8 mouse cellular contexts compared by ENCODE assay signal in genomic region chr10:58393026-58394014, GRCm38 (mm10). TPM values are rescaled to one million over a fixed set of nuclear protein-coding genes. Genes with fewer than 3 reads are reported as not detected.
DNase-seq lines count a peak whose midpoint lies in the region; ATAC-seq and TF ChIP-seq lines count a peak whose summit lies in the region.

No protein-coding gene starts in this region.

- H3K27me3 ChIP-seq in kidney, postnatal 0 days (ENCODE audit: insufficient read depth, low read length), result no peaks in the 10 kb centered on the region
- H3K27me3 ChIP-seq in limb, embryonic 15.5 days, result no peaks in the 10 kb centered on the region
- no peaks in the 10 kb centered on the region for H3K27me3 ChIP-seq in myocyte (ENCODE audit: control insufficient read depth, insufficient read depth, insufficient read length)

- H3K4me3 ChIP-seq in kidney, postnatal 0 days (replicated peaks; ENCODE audit: low read depth, low read length), result no peak overlapping the region
- H3K4me3 ChIP-seq in bone marrow, adult 2 months (replicated peaks; ENCODE audit: control insufficient read depth, low read depth, low read length), result peak overlapping the region; percentile 44
- H3K4me3 ChIP-seq in limb, embryonic 15.5 days, result no peak overlapping the region
- no peak overlapping the region for H3K4me3 ChIP-seq in myocyte

- no peak for ATAC-seq in kidney, postnatal 0 days (replicated peaks; ENCODE audit: low FRiP score, low read depth)
- no peak for ATAC-seq in limb, embryonic 15.5 days (ENCODE audit: insufficient number of reproducible peaks, low FRiP score, low TSS enrichment, low read depth)

- H3K27ac ChIP-seq in kidney, postnatal 0 days, result peak overlapping the region; percentile 9; the same call in 1 of the 2 replicates
- peak overlapping the region; percentile 51; the same call in 1 of the 2 replicates for H3K27ac ChIP-seq in bone marrow, adult 2 months (ENCODE audit: control insufficient read depth, insufficient read depth, low read depth, low read length, poor library complexity)
- peak overlapping the region; percentile 19; the same call in 1 of the 2 replicates for H3K27ac ChIP-seq in limb, embryonic 15.5 days

- WGBS in kidney, postnatal 0 days, result 78% methylated on average over 7 of the region's 7 CpGs
- WGBS in bone marrow, adult 2 months, result 34% methylated on average over 7 of the region's 7 CpGs
- WGBS in limb, embryonic 15.5 days, result 81% methylated on average over 7 of the region's 7 CpGs

- no peaks in the 10 kb centered on the region for H3K36me3 ChIP-seq in kidney, postnatal 0 days (ENCODE audit: insufficient read depth, low read length)
- H3K36me3 ChIP-seq in limb, embryonic 15.5 days, result no peaks in the 10 kb centered on the region
- peaks cover 4% of the 10 kb centered on the region for H3K36me3 ChIP-seq in myocyte (ENCODE audit: control insufficient read depth, insufficient read depth)

- no peak for TF ChIP-seq CTCF in kidney, postnatal 0 days (IDR thresholded peaks at IDR 0.05; ENCODE audit: low read depth)
- no peak for TF ChIP-seq CTCF in bone marrow, adult 2 months (IDR thresholded peaks at IDR 0.05; ENCODE audit: control insufficient read depth, insufficient read depth, low read length)

- TF ChIP-seq POLR2A in bone marrow, adult 2 months (IDR thresholded peaks at IDR 0.05; ENCODE audit: borderline replicate concordance, control insufficient read depth, low read depth, low read length), result no peak
- TF ChIP-seq POLR2A in myocyte (IDR thresholded peaks at IDR 0.05; ENCODE audit: insufficient read length, low read depth), result no peak

- H3K79me2 ChIP-seq in myocyte (ENCODE audit: control insufficient read depth, insufficient read depth), result peaks cover 98% of the 10 kb centered on the region

- no peak overlapping the region for H3ac ChIP-seq in myocyte (ENCODE audit: control insufficient read depth, insufficient read length)

- no peak overlapping the region for H3K4me2 ChIP-seq in kidney, postnatal 0 days (ENCODE audit: low read length)
- no peak overlapping the region for H3K4me2 ChIP-seq in limb, embryonic 15.5 days
- peak overlapping the region; percentile 25 for H3K4me2 ChIP-seq in myocyte (ENCODE audit: low read depth)

- H3K4me1 ChIP-seq in kidney, postnatal 0 days (replicated peaks; ENCODE audit: insufficient read depth, low read length), result no peaks in the 10 kb centered on the region; the same call in 1 of the 2 replicates
- peaks cover 3% of the 10 kb centered on the region; the same call in 1 of the 2 replicates for H3K4me1 ChIP-seq in bone marrow, adult 2 months (ENCODE audit: control insufficient read depth, insufficient read depth, low read length)
- no peaks in the 10 kb centered on the region for H3K4me1 ChIP-seq in limb, embryonic 15.5 days

- no peak overlapping the region for H3K9ac ChIP-seq in kidney, postnatal 0 days (ENCODE audit: low read depth, low read length)
- H3K9ac ChIP-seq in limb, embryonic 15.5 days, result no peak overlapping the region

- H3K9me3 ChIP-seq in kidney, postnatal 0 days (replicated peaks; ENCODE audit: low read length), result no peaks in the 10 kb centered on the region
- H3K9me3 ChIP-seq in limb, embryonic 15.5 days, result no peaks in the 10 kb centered on the region

- DNase-seq in kidney, postnatal 0 days (ENCODE audit: low spot score), result no peak
- no peak for DNase-seq in kidney, adult 18-20 months
- no peak for DNase-seq in adrenal gland, adult 2 months
- no peak for DNase-seq in thymus, postnatal 0 days (ENCODE audit: low spot score)
- DNase-seq in c-Kit-positive CD71-positive TER-119-positive erythroid progenitor cells, embryonic 14.5 days (ENCODE audit: low spot score), result no peak

TF ChIP-seq in myocyte, 11 proteins besides CTCF, POLR2A, EP300 and RAD21:
- TF ChIP-seq SRF (IDR thresholded peaks at IDR 0.05; ENCODE audit: control insufficient read depth, insufficient read length, low read depth) (no peak), MYOD1 (IDR thresholded peaks at IDR 0.05; ENCODE audit: control insufficient read depth in 1 of 3, insufficient read length in 2 of 3, low read depth in 2 of 3) (peak in 1 of 3 experiments; percentile 33)
TF ChIP-seq in myocyte: peak in this region for 1.

RNA-seq across cellular contexts. Expression of gene Ranbp2, which starts 53.4 kb away (rescaled TPM):
- 16.0 and 16.4 TPM in 2 replicates for polyA plus RNA-seq in kidney, postnatal 0 days (2015; fragmentation: Nextera tagmentation; extraction: Ambion mirVana)
- polyA plus RNA-seq in bone marrow, adult 2 months (2011; ENCODE audit: insufficient read depth, insufficient read length, low replicate concordance, missing spikeins), result 17.0 and 19.9 TPM in 2 replicates
- polyA plus RNA-seq in limb, embryonic 15.5 days (2015; fragmentation: Nextera tagmentation; extraction: Ambion mirVana), result 18.6 and 22.5 TPM in 2 replicates
- 7.8 TPM for polyA plus RNA-seq in myocyte (2012; fragmentation: generic; extraction: Trizol)
- total RNA-seq in adrenal gland, adult 2 months (2021), result 10 to 100 TPM; 60.7 to 80.4 TPM
- polyA plus RNA-seq in adrenal gland, adult 2 months (2012; rRNA removed), result 0.59 and 1.2 TPM in 2 replicates
- 19.3 and 21.8 TPM in 2 replicates for polyA plus RNA-seq in thymus, postnatal 0 days (2015; fragmentation: Nextera tagmentation; extraction: Ambion mirVana)
